Comparison of ENCODE assay signal across 8 mouse cellular contexts in genomic region chr6:67077477-67077876, GRCm38 (mm10). TPM values are rescaled to one million over a fixed set of nuclear protein-coding genes. Genes with fewer than 3 reads are reported as not detected.
DNase-seq lines count a peak whose midpoint lies in the region; ATAC-seq lines count a peak whose summit lies in the region.

No protein-coding gene starts in this region.

- DNase-seq in kidney, adult 18-20 months: peak; percentile 23
- DNase-seq in kidney, adult 8-10 months: no peak
- peak; percentile 35 for DNase-seq in kidney, postnatal 10 days
- peak; percentile 47 for DNase-seq in skeletal muscle tissue, adult 2 months (ENCODE audit: low read depth, low spot score)
- DNase-seq in cerebellum, adult 9-11 months: no peak
- DNase-seq in MN1 (ENCODE audit: low spot score): no peak

- ATAC-seq in erythroblast, adult 5-6 weeks (replicated peaks; ENCODE audit: low FRiP score, poor library complexity, severe bottlenecking): 0 out of 2 replicates have a peak, but pooled peaks have one; percentile 47
- no peak for ATAC-seq in erythroid progenitor cell, adult 5-6 weeks (replicated peaks; ENCODE audit: low FRiP score, poor library complexity, severe bottlenecking)

RNA-seq across cellular contexts. Expression of gene Gadd45a, which starts 40.2 kb away (rescaled TPM):
- 401 and 415 TPM in 2 replicates for total RNA-seq in erythroblast, adult 5-6 weeks (2015; ENCODE audit: low replicate concordance)
- total RNA-seq in erythroblast, adult 5-6 weeks (2017; ENCODE audit: low replicate concordance): 648 and 695 TPM in 2 replicates
- 113 and 203 TPM in 2 replicates for total RNA-seq in erythroid progenitor cell, adult 5-6 weeks (2015; ENCODE audit: low replicate concordance)
- 152 and 192 TPM in 2 replicates for total RNA-seq in erythroid progenitor cell, adult 5-6 weeks (2017; ENCODE audit: low replicate concordance)

Comparison
In these comparisons a context has a peak if more than half of its experiments do, and no peak if none do; other contexts are left out.
1. DNase-seq: peak in kidney, adult 18-20 months (single experiment), kidney, postnatal 10 days (single experiment) and skeletal muscle tissue, adult 2 months (single experiment); none in kidney, adult 8-10 months (0 of 2), cerebellum, adult 9-11 months (single experiment) and MN1 (single experiment).